Mouse (Mus musculus): ENCODE measurements around the gene Spata5. TPM values are rescaled to one million over a fixed set of nuclear protein-coding genes. Genes with fewer than 3 reads are reported as not detected.

The Spata5 gene
- polyA plus RNA-seq (2012; ENCODE audit: insufficient read depth, insufficient read length, missing spikeins) = 4.8 and 6.6 TPM in 2 replicates

DNA sequence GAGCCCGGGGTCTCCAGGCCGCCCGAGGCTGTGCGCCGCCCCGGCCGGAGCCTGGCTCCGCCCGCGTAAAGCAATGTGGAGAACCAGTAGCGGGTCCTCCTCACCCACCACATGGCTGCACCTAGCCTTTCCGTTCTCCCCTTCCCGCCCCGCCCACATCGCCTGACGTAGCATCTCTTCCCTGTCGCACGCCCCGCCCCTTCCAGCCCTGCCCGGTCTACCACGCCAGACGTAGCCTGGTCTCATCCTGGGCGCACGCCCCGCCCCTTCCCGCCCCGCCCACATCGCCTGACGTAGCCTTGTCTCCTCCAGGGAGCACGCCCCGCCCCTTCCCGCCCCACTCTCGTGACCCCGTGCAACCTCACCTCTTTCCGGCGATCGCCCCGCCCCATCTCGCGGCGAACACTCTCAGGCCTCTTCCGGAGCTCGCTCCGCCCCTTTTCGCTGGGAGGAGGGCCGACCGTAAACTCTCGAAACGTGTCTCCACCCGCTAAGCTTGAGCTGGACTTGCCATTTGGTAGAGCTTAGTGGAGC, at the start of gene Spata5:
Gene Spata5 (plus strand): TSS at position 439 of the 534 bp plus-strand sequence.
- TF ChIP-seq POLR2A (IDR thresholded peaks at IDR 0.05; ENCODE audit: borderline replicate concordance, low read depth, low read length) (peak; percentile 91), CTCF (IDR thresholded peaks at IDR 0.05; ENCODE audit: low read depth, low read length) (no peak)
- Histone ChIP-seq H3K4me1 (ENCODE audit: control insufficient read depth, insufficient read depth, low read length) (0 out of 2 replicates have a peak, but pooled peaks cover 2% of the 10 kb centered on the region), H3K4me3 (ENCODE audit: insufficient read depth, low read length) (peak within 1 kb of the TSS; percentile 95), H3K27ac (ENCODE audit: insufficient read depth, low read depth, low read length) (peak within 1 kb of the TSS; percentile 95)

DNA sequence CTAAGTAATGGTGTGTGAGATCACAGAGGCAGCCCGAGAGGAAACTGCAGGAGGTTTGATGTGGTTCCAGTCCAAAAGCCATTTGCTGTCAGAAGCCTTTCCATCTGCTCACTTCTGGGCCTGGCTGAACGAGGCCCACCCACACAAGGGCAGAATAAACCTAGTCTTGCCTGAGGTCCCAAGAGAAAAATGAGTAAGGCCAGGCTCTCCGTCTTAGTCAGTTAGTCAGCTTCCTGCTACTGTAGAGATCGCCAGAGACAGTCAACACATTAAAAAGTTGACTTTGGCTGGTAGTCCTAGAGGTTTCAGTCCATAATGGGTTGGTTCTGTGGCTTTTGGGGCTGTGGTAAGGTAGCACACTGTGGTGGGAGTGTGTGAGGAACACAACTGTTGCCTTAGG, 49.3 kb upstream of the Spata5 start:
- Histone ChIP-seq H3K4me1 (ENCODE audit: control insufficient read depth, insufficient read depth, low read length) (no peaks in the 10 kb centered on the region), H3K27ac (ENCODE audit: insufficient read depth, low read depth, low read length) (no peak overlapping the region), H3K4me3 (ENCODE audit: insufficient read depth, low read length) (no peak overlapping the region)
- TF ChIP-seq CTCF (IDR thresholded peaks at IDR 0.05; ENCODE audit: low read depth, low read length) (no peak), POLR2A (IDR thresholded peaks at IDR 0.05; ENCODE audit: borderline replicate concordance, low read depth, low read length) (no peak)

DNA sequence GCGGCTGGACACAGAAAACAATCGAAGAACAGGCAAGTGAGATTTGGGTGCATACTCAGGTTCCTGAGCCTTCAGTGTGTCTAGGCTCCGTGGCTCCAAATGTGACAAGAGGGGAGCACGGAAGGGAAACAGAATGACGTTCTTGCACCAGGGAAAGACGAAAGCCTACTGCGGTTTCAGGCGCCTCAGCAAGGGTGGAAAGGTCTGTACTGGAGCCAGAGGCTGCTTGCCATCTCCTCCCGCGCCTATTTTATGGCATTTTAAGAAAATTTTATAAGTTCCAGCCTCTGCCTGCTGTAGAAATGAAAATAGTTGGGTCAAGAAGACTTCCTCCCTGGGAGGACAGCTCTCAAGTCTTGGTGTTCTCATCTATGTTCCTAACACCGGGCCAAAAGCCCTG, 46.0 kb upstream of the Spata5 start:
- no peak overlapping the region for H3K4me3 ChIP-seq (ENCODE audit: insufficient read depth, low read length)
- TF ChIP-seq CTCF (IDR thresholded peaks at IDR 0.05; ENCODE audit: low read depth, low read length) (no peak), POLR2A (IDR thresholded peaks at IDR 0.05; ENCODE audit: borderline replicate concordance, low read depth, low read length) (no peak)
- no peaks in the 10 kb centered on the region for H3K4me1 ChIP-seq (ENCODE audit: control insufficient read depth, insufficient read depth, low read length)
- no peak overlapping the region for H3K27ac ChIP-seq (ENCODE audit: insufficient read depth, low read depth, low read length)

DNA sequence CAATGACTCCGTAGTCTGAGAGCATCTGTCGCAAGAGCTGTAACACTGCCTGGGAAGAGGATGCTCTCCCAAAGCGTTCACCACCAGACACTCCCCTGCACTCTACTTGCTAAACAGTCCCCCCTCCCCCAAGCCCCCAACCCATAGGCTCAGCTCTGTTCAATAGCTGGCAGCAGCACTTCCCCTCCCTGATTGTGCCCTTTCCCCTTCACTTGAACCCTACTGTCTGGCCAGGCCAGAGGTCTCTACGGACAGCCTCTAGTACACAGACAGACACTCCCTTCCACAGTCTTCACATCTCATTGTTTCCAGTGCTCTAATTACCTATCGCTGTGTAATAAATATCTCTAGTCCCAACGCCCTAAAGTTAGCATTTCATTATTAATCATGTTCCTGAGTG, 41.8 kb upstream of the Spata5 start:
- Histone ChIP-seq H3K4me3 (ENCODE audit: insufficient read depth, low read length) (no peak overlapping the region), H3K4me1 (ENCODE audit: control insufficient read depth, insufficient read depth, low read length) (no peaks in the 10 kb centered on the region), H3K27ac (ENCODE audit: insufficient read depth, low read depth, low read length) (no peak overlapping the region)
- no peak for TF ChIP-seq CTCF (IDR thresholded peaks at IDR 0.05; ENCODE audit: low read depth, low read length)
- no peak for TF ChIP-seq POLR2A (IDR thresholded peaks at IDR 0.05; ENCODE audit: borderline replicate concordance, low read depth, low read length)

DNA sequence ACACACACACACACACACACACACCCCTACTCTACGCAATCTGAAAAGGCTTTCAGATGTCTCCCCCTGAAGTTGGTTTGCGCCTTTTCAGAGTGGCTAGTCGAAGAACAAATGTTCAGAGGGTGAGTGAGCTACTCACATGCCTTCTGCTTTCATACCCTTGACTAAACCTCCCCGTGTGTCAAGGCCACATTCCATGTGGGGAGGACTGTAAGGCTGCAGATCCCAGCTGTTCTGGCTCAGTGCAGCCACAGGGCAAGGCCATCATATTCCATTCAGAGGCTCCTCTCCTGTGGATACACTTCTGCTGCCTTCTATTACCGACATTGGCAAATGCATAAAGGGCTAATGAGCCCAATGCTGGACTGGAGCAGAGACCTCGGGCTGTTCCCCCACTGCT, 41.3 kb upstream of the Spata5 start:
- no peak for TF ChIP-seq POLR2A (IDR thresholded peaks at IDR 0.05; ENCODE audit: borderline replicate concordance, low read depth, low read length)
- no peak for TF ChIP-seq CTCF (IDR thresholded peaks at IDR 0.05; ENCODE audit: low read depth, low read length)
- no peaks in the 10 kb centered on the region for H3K4me1 ChIP-seq (ENCODE audit: control insufficient read depth, insufficient read depth, low read length)
- no peak overlapping the region for H3K4me3 ChIP-seq (ENCODE audit: insufficient read depth, low read length)
- no peak overlapping the region for H3K27ac ChIP-seq (ENCODE audit: insufficient read depth, low read depth, low read length)

DNA sequence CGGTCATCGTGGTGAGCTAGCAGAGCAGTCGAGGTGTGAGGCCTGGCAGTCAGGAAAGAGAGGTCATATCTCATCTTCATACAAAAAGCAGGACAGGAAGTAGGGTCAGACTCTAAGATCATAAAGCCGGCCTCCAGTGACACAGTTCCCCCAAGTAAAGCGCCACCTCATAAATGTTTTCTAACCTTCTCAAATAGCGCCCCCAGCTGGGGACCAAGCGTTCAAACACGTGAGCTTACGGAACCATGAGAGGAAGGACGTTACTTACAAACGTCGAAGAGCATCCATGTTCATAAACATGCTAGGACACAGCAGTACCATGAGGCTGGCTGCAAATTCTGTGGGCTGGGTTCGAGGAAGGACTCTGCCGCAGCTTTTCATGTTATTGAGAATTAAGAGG, 40.5 kb upstream of the Spata5 start:
- TF ChIP-seq CTCF (IDR thresholded peaks at IDR 0.05; ENCODE audit: low read depth, low read length) (peak; percentile 41; the same call in 1 of the 2 replicates), POLR2A (IDR thresholded peaks at IDR 0.05; ENCODE audit: borderline replicate concordance, low read depth, low read length) (no peak)
- H3K4me1 ChIP-seq (ENCODE audit: control insufficient read depth, insufficient read depth, low read length) = no peaks in the 10 kb centered on the region
- no peak overlapping the region for H3K27ac ChIP-seq (ENCODE audit: insufficient read depth, low read depth, low read length)
- H3K4me3 ChIP-seq (ENCODE audit: insufficient read depth, low read length) = no peak overlapping the region

DNA sequence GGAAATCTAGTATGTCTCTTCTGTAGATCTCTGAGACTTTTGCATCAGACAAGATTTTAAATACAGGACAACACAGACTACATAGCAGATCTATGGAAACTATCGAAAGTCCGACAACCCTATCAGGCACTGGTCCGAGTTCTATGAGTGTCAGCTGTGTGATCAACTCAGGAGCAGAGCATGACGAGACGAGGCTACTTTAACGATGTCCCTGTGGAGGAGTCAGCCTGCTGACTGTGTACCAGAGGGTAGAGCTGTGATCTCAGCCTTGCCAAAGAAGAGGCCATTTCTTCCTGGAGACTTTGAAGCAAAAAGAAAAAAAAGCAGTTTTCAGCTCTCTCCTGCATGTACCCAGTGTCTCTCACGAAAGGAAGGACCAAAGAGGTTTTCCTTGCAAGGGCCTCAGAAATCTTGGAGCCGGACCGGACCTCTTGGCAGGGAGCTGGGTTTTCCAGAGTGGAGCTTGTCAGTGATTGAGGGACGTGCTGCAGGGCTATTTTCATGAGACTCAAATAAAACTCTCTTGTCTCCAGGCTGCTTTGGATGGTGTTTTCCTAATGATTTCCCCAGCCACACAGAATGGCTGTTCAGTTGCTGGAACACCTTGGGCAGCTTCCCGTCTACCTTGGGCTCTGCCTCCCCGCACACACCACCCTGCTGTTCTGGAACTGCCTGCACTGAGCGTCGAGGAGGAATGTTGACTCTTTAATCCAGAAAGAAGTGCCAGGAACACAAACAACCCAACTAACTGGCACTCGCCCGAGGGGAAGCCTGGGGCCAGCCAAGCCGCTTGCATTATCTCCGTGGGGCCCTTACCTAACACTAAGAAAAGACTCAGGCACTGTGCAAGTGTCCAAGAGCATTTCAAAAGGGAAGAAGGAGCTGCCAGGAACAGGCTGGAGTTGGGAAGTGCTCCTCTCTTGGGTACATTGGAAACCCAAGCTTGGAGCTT, 39.5 kb upstream of the Spata5 start:
- Histone ChIP-seq H3K4me1 (ENCODE audit: control insufficient read depth, insufficient read depth, low read length) (no peaks in the 10 kb centered on the region), H3K27ac (ENCODE audit: insufficient read depth, low read depth, low read length) (no peak overlapping the region), H3K4me3 (ENCODE audit: insufficient read depth, low read length) (no peak overlapping the region)
- TF ChIP-seq CTCF (IDR thresholded peaks at IDR 0.05; ENCODE audit: low read depth, low read length) = no peak

DNA sequence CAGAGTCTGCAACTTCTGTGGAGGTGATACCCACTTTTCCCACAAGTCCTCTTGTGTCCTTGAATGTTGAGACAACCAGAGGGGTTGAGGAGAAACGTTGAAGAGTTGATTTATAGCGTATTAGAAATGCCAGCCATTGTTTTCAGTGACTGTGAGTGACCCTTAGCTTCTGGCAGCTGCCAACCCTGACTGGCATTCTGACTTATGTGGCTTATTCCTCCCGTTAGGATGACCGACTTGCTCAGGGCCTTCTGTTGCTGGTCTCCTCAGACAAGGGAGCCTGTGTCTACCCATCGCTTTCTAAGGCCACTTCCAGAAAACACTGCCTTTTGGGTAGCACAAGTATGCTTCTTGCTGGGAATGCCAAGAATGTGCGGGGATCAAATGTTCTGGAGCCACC, 38.2 kb upstream of the Spata5 start:
- H3K27ac ChIP-seq (ENCODE audit: insufficient read depth, low read depth, low read length) = no peak overlapping the region
- TF ChIP-seq CTCF (IDR thresholded peaks at IDR 0.05; ENCODE audit: low read depth, low read length) = no peak
- no peak for TF ChIP-seq POLR2A (IDR thresholded peaks at IDR 0.05; ENCODE audit: borderline replicate concordance, low read depth, low read length)
- H3K4me3 ChIP-seq (ENCODE audit: insufficient read depth, low read length) = no peak overlapping the region
- no peaks in the 10 kb centered on the region for H3K4me1 ChIP-seq (ENCODE audit: control insufficient read depth, insufficient read depth, low read length)

DNA sequence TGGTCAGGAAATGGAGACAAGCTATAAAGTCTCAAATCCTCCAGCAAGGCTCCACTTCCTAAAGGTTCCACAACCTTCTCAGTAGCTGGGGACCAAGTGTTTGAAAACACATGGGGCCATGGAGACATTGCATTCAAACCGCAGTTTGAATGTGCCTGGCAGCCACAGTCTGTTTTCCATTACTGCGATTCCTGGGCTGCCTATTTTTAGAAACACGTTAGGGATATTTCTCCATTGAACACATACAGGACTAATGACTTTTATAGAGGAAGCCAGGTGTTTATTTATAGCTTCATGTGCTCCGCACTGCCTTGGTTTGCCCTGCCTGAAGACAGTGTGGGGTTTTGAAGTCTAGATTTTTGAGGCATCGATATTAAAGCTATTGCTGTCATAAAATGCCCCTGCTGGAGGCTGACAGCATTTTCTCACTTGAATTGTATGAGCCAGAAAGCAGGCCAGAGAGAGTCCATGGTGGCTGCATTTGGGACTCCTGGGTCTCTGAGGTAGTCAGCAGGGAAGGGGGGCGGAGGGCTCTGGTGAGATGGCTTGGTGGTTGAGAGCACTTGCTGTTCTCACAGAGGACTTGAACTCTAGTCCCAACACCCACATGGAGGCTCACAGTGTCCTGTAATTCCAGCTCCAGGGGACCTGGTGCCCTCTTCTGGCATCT, 36.5 kb upstream of the Spata5 start:
- no peak overlapping the region for H3K27ac ChIP-seq (ENCODE audit: insufficient read depth, low read depth, low read length)
- no peak for TF ChIP-seq POLR2A (IDR thresholded peaks at IDR 0.05; ENCODE audit: borderline replicate concordance, low read depth, low read length)
- TF ChIP-seq CTCF (IDR thresholded peaks at IDR 0.05; ENCODE audit: low read depth, low read length) = no peak
- no peak overlapping the region for H3K4me3 ChIP-seq (ENCODE audit: insufficient read depth, low read length)
- H3K4me1 ChIP-seq (ENCODE audit: control insufficient read depth, insufficient read depth, low read length) = no peaks in the 10 kb centered on the region

DNA sequence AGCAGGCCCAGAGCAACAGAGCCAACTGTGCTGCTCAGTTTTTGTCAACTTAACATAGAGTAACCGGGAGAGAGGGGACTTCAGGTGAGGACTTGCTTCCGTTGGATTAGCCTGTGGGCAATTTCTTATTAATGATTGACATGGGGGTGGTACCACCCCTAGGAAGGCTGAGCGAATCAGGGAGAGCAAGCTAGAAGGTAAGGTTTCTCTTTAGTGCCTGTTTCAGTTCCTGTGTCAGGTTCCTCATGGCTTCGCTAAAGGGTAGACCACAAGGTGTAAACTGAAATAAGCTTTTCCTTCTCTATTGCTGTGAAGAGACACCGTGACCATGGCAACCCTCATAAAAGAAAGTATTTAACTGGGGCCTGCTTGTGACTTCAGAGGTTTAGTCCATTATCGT, 32.4 kb upstream of the Spata5 start:
- TF ChIP-seq POLR2A (IDR thresholded peaks at IDR 0.05; ENCODE audit: borderline replicate concordance, low read depth, low read length) (no peak), CTCF (IDR thresholded peaks at IDR 0.05; ENCODE audit: low read depth, low read length) (no peak)
- no peak overlapping the region for H3K27ac ChIP-seq (ENCODE audit: insufficient read depth, low read depth, low read length)
- H3K4me3 ChIP-seq (ENCODE audit: insufficient read depth, low read length) = no peak overlapping the region
- no peaks in the 10 kb centered on the region for H3K4me1 ChIP-seq (ENCODE audit: control insufficient read depth, insufficient read depth, low read length)

Data from bone marrow macrophage, adult 2 months (primary cell).